Mouse (Mus musculus) heart, embryonic 15.5 days (tissue): ENCODE measurements around the gene Tmem265. TPM values are rescaled to one million over a fixed set of nuclear protein-coding genes. Genes with fewer than 3 reads are reported as not detected.
A peak's percentile ranks its signal among the peaks of the same experiment; 100 is the strongest.

Experiments used
- ATAC-seq: fragments of 200-750 bp; cut with Nextera tagmentation; replicated peaks from 2 replicates; pipeline ENCODE4 v1.8.0; 2017; ENCODE audit warnings: low read depth, moderate TSS enrichment; ENCODE audit not compliant: insufficient number of reproducible peaks, insufficient read depth, low FRiP score
- H3K27ac ChIP-seq: fragments of 300-500 bp; sonication (generic); 2 replicates; pipeline ENCODE4 v1.5.1; 2015; ENCODE audit warnings: mild to moderate bottlenecking, inconsistent platforms
- H3K27me3 ChIP-seq: fragments of 300-500 bp; sonication (generic); 2 replicates; pipeline ENCODE4 v1.6.1; 2015; ENCODE audit warnings: inconsistent platforms
- H3K36me3 ChIP-seq: fragments of 300-500 bp; sonication (generic); 2 replicates; pipeline ENCODE4 v1.6.1; 2015; ENCODE audit warnings: mild to moderate bottlenecking, inconsistent platforms
- H3K4me1 ChIP-seq: fragments of 300-500 bp; sonication (generic); replicated peaks from 2 replicates; pipeline ENCODE4 v1.6.1; 2015; ENCODE audit warnings: inconsistent platforms
- H3K4me2 ChIP-seq: fragments of 300-500 bp; sonication (generic); 2 replicates; pipeline ENCODE4 v1.6.1; 2015; ENCODE audit warnings: inconsistent platforms, mild to moderate bottlenecking, moderate library complexity
- H3K4me3 ChIP-seq: fragments of 300-500 bp; sonication (generic); 2 replicates; pipeline ENCODE4 v1.5.1; 2015; ENCODE audit warnings: mild to moderate bottlenecking, inconsistent platforms
- H3K9ac ChIP-seq: fragments of 300-500 bp; sonication (generic); 2 replicates; pipeline ENCODE4 v1.6.1; 2015; ENCODE audit warnings: mild to moderate bottlenecking, inconsistent platforms
- H3K9me3 ChIP-seq: fragments of 300-500 bp; sonication (generic); replicated peaks from 2 replicates; pipeline ENCODE4 v1.6.1; 2016; ENCODE audit warnings: inconsistent platforms
- WGBS: fragments of 180-500 bp; shearing (Covaris S2); methylation state at CpG from one replicate; pipeline ENCODE4 v1.1.7; 2015; ENCODE audit warnings: mixed read lengths; 5-methylcytosine and 5-hydroxymethylcytosine counted together
- polyA plus RNA-seq: library from polyadenylated mRNA; unstranded; fragments of >200 nt; fragmentation: Nextera tagmentation; extraction: Ambion mirVana; gene quantifications from 2 replicates; pipeline ENCODE4 v1.2.1, GENCODE M21; 2015

Gene Tmem265
- polyA plus RNA-seq, 1 experiment from 2014 or later: 2.9 TPM

DNA sequence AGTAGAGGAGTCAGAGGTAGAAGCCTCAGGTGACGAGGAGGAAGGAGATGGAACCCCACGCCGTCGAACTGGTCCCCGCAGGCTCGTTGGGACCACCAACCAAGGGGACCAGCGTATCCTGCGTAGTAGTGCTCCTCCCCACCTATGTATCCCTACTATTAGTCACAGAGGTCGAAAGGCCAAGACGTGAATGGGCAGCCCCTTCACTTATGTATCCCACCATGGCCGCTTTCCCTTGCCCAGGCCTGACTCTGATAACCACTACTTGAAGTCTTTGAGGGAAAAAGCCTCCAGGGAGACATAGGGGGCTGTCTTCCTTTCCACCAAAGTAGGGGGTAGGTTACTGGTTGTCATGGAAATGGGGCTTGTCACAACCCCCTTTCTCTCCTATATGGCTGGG, 610 bp upstream of the Tmem265 start:
- no peaks in the 10 kb centered on the region for H3K27me3 ChIP-seq
- H3K27ac ChIP-seq: no peak overlapping the region
- H3K4me1 ChIP-seq: peaks cover 13% of the 10 kb centered on the region
- 93% methylated on average over 11 of the region's 11 CpGs for WGBS
- H3K4me2 ChIP-seq: no peak overlapping the region
- no peak overlapping the region for H3K4me3 ChIP-seq
- no peak overlapping the region for H3K9ac ChIP-seq
- ATAC-seq: no peak
- H3K36me3 ChIP-seq: peaks cover 69% of the 10 kb centered on the region
- H3K9me3 ChIP-seq: no peaks in the 10 kb centered on the region

DNA sequence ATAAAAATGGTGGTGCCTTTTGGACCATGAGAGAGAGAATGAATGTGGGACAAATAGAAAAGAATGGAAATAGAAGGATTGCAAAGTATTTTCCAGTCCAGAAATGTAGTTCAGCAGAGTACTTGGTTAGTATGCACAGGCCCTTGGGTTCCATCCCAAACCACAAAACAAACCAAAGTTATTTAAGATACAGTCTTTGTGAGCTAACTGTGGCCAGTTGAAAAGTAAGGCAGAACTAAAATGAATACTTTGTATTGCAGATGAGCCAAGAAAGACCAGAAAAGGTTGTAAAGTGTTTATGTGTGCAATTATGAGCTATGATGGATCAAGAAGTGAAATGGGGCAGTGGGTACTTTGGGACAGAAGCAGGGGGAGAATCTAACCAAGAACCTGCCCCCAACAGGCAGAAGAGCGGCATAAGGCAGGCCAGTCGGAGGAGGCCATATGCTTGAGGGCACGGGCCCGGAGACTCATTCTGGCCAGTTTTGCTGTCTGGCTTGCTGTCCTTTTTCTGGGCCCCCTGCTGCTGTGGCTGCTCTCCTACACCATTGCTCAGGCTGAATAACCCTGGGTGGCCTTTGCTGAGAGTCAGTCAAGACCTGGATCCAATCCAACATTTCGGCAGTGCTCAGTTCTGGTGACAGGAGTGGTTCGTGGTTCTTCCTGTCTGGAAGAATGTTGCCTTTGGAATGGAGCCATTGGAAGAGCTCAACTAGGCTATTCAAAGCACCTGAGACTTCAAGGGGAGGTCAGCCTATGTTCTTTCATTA, 3.4 kb downstream of the Tmem265 start:
- Histone ChIP-seq H3K4me2 (no peak overlapping the region), H3K4me3 (no peak overlapping the region), H3K9ac (no peak overlapping the region), H3K27me3 (no peaks in the 10 kb centered on the region), H3K4me1 (peaks cover 13% of the 10 kb centered on the region), H3K27ac (peak overlapping the region; percentile 31), H3K9me3 (no peaks in the 10 kb centered on the region), H3K36me3 (peaks cover 54% of the 10 kb centered on the region)
- peak; percentile 81 for ATAC-seq
- WGBS: 60% methylated on average over 6 of the region's 6 CpGs

DNA sequence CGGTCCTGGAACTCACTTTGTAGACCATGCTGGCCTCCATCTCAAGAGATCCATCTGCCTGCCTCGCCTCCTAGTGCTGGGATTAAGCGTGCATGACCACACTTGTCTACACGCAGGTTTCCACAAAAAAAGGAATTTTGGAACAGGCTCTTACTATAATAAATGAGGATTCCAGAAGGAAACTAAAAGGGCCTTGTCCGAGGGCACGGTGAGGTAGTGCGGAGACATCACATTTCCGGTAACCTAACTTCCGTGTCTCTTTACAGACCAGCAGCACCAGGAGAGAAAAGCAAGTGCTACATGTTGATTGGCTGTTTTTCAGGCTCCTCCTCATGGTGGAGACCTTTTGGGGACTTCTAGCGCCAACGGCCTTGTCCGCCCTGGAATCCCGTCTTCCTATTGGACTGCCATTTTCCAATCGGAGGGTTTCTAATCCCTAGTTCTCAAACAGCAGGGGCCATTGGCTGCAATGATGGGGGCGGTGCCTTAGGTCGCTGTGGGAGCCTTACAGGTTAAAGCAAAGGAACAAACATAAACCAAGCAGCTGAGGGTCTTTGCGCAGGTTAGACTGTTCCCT, 11.8 kb downstream of the Tmem265 start, which contains the start of gene Phkg2:
Gene Phkg2, plus strand, starts transcription at position 446 of the 577 bp plus-strand sequence.
- Histone ChIP-seq H3K9ac (peak within 1 kb of the TSS; percentile 77), H3K4me3 (peak within 1 kb of the TSS; percentile 79), H3K9me3 (no peaks in the 10 kb centered on the region), H3K4me1 (peaks cover 22% of the 10 kb centered on the region), H3K36me3 (peaks cover 19% of the 10 kb centered on the region), H3K27me3 (no peaks in the 10 kb centered on the region), H3K27ac (peak within 1 kb of the TSS; percentile 78), H3K4me2 (peak within 1 kb of the TSS; percentile 85)
- peak; percentile 96 for ATAC-seq
- WGBS: under 1% methylated on average over 17 of the region's 17 CpGs

DNA sequence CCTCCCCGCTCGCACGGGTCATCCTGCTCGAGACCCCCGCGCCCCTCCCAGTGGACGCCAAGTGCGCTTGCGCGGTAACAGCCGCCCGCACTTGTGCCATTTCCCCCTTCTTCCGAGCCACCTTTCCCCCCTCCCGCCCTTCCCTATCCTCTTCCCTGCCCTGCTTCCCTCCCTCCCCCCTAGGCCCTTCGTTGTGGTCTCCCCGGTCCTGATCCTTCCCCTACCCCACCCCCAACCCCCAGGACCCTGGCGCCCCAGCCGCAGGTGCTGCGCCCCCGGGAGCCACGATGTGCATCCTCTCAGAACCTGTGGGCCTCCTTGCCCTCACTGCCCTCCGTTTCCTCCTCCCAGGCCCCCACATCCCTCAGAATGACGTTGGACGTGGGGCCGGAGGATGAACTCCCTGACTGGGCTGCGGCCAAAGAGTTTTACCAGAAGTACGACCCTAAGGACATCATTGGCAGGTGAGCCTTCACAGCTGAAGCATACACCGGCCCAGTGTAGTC, 12.4 kb downstream of the Tmem265 start:
- Histone ChIP-seq H3K9me3 (no peaks in the 10 kb centered on the region), H3K4me2 (peak overlapping the region; percentile 85), H3K27me3 (no peaks in the 10 kb centered on the region), H3K4me1 (peaks cover 22% of the 10 kb centered on the region), H3K9ac (peak overlapping the region; percentile 77), H3K4me3 (peak overlapping the region; percentile 79), H3K36me3 (peaks cover 24% of the 10 kb centered on the region), H3K27ac (peak overlapping the region; percentile 78)
- WGBS: under 1% methylated on average over 25 of the region's 28 CpGs
- ATAC-seq: peak; percentile 47

DNA sequence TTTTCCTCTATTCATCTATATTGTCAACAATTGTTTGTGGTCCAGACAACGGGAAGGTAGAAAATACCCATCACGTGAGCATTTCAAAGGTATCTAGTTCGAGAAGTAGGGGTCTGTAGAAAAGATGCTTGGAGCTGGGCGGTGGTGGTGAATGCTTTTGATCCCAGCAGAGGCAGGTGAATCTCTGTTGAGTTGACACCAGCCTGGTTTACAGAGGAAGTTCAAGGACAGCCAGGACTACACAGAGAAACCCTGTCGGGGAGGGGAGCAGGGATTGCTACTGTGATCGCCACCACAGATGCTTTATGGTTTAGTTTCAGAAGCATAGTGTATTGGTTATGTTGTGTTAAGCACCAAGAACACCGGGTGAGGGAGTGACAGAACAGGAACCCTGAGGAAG, 12.9 kb downstream of the Tmem265 start:
- Histone ChIP-seq H3K27ac (no peak overlapping the region), H3K9me3 (no peaks in the 10 kb centered on the region), H3K4me1 (peaks cover 22% of the 10 kb centered on the region), H3K4me3 (peak overlapping the region; percentile 79), H3K9ac (peak overlapping the region; percentile 77), H3K27me3 (no peaks in the 10 kb centered on the region), H3K36me3 (peaks cover 23% of the 10 kb centered on the region), H3K4me2 (peak overlapping the region; percentile 85)
- WGBS: 18% methylated on average over 7 of the region's 7 CpGs
- no peak for ATAC-seq

DNA sequence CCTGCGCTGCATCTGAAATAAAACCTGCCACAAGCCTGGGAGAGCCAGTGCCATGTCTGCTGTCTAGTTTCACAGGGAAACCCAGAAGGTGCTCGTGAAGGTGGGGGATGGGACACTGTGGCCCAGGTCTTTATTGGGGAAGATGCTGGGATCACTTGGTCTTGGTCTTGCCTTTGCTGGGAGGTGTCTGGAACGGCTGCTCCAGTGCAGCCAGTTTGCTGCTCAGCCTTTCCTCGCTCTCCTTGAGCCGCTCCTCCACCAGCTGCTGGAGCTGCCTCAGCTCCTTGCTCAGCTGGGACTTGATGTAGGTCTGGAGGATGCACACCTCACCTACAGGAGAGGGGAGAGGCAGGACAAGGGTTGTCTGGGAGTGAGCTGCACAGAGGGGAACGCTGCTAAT, 22.1 kb downstream of the Tmem265 start:
- WGBS: 89% methylated on average over 6 of the region's 6 CpGs
- peaks cover 60% of the 10 kb centered on the region for H3K36me3 ChIP-seq
- H3K9ac ChIP-seq: no peak overlapping the region
- no peak overlapping the region for H3K4me2 ChIP-seq
- no peak overlapping the region for H3K4me3 ChIP-seq
- peaks cover 10% of the 10 kb centered on the region for H3K4me1 ChIP-seq
- H3K9me3 ChIP-seq: no peaks in the 10 kb centered on the region
- no peak overlapping the region for H3K27ac ChIP-seq
- no peaks in the 10 kb centered on the region for H3K27me3 ChIP-seq
- no peak for ATAC-seq

DNA sequence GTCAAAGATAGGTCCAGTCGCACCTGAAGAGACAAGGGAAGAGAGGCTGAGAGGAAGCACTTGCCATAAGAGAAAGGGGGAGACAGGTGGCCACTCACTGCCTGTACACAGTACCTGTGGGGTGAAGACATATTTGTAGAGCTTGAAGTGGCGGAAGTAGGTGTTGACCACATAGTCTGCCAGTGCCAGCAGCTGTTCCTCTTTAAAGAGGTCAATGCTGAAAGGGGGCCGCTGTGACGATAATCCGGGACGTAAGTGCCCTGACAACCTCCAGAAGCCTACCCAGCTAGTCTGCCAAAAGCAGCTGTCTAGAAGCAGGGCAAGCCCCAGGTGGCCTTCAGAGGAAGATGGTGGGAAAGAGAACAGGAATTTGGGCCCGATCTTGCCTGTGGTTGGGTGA, 23.8 kb downstream of the Tmem265 start:
- Histone ChIP-seq H3K27me3 (no peaks in the 10 kb centered on the region), H3K4me1 (peaks cover 18% of the 10 kb centered on the region), H3K27ac (no peak overlapping the region), H3K9ac (no peak overlapping the region), H3K9me3 (no peaks in the 10 kb centered on the region), H3K36me3 (peaks cover 51% of the 10 kb centered on the region), H3K4me3 (no peak overlapping the region), H3K4me2 (no peak overlapping the region)
- ATAC-seq: no peak
- 81% methylated on average over 7 of the region's 7 CpGs for WGBS

DNA sequence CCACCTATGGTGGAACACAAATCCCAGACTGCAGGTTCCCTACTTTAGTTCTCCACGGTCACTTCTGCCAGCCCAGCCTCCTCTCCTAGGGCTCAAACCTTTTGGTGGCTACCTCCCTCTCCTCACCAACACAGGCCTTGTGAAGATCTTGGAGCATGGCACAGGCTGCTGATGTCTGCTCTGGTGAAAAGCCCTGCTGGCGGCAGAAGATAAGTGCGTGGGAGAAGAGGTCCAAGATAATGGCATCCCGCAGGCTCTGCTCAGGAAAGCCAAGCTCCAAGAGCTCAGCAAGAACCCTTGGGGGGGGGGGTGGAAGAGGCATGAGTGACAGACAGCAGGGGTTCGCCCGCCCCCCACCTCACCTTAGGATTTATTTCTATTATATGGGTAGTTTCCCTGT, 25.0 kb downstream of the Tmem265 start:
- H3K27ac ChIP-seq: no peak overlapping the region
- no peaks in the 10 kb centered on the region for H3K9me3 ChIP-seq
- peaks cover 51% of the 10 kb centered on the region for H3K36me3 ChIP-seq
- 80% methylated on average over 6 of the region's 6 CpGs for WGBS
- no peak overlapping the region for H3K4me3 ChIP-seq
- no peak overlapping the region for H3K9ac ChIP-seq
- H3K27me3 ChIP-seq: no peaks in the 10 kb centered on the region
- peaks cover 22% of the 10 kb centered on the region for H3K4me1 ChIP-seq
- H3K4me2 ChIP-seq: no peak overlapping the region
- ATAC-seq: no peak

DNA sequence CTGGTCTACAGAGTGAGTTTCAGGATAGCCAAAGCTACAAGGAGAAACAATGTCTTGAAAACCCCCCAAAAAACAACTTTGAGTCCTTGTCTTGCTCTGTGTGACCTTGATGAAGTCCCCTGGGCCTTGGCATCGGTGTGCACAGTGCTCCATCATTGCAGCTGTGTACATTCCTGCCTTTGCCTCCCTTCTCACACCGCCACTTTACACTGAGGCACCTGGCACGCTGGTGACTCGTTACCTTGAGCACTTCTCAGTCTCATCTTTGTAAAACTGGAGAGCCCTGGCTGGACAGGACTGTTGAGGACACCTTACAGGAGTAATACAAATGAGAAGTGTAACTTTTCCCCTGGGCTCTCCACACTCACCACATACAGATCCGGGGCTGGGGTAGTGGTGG, 26.0 kb downstream of the Tmem265 start:
- no peaks in the 10 kb centered on the region for H3K9me3 ChIP-seq
- peak overlapping the region; percentile 86; the same call in 1 of the 2 replicates for H3K27ac ChIP-seq
- peak overlapping the region; percentile 96 for H3K4me2 ChIP-seq
- H3K4me3 ChIP-seq: peak overlapping the region; percentile 81
- peak overlapping the region; percentile 68 for H3K9ac ChIP-seq
- H3K4me1 ChIP-seq: peaks cover 27% of the 10 kb centered on the region
- peaks cover 51% of the 10 kb centered on the region for H3K36me3 ChIP-seq
- no peaks in the 10 kb centered on the region for H3K27me3 ChIP-seq
- WGBS: 65% methylated on average over 5 of the region's 5 CpGs
- ATAC-seq: no peak

DNA sequence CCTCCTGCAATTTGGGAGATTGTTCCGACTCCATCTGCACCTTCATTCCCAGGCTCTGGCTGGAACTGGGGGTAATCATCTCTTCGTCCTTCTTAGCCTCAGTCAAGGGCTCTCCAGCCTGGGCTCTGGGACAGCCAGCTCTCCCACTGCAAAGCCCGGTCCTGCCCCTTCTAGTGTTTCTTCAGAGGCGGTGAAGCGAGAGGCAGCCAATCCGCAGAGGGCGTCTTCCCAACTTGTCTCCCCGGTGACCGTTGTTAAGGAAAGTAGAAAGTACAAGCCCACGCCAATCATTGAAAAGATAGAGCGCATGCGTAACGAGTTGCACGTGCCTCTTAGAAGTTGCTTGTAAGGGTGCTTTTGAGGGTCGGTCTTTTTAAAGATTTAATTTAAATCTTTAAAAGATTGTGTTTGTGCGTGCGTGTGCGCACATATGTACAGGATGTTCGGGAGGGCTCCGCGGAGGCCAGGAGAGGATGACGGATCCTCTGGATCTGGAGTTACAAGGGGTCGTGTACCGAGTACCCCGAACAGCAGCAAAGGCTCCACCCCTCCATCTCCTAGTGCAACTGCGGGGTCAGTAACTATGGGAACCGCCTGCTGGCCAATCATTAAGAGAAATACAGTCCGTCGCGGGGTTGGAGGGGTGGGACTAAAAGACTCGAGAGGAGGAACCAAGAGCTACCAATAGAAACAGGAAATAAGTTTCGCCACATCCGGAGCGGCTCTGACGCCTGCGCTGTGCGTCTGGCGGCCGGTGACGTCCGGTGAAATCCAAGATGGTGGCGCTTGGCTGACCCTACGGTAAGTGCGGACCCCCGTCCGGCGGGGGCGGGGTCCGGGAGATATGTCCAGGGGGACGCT, 27.1 kb downstream of the Tmem265 start, which contains the start of the genes Ccdc189 and Rnf40:
Gene Ccdc189, minus strand, starts transcription at position 585 of the 861 bp plus-strand sequence.
Gene Rnf40, plus strand, starts transcription at position 757 of the 861 bp plus-strand sequence.
- H3K27me3 ChIP-seq: no peaks in the 10 kb centered on the region
- ATAC-seq: peak; percentile 95
- H3K4me3 ChIP-seq: peak within 1 kb of the TSS; percentile 81
- H3K9ac ChIP-seq: peak within 1 kb of the TSS; percentile 86
- peaks cover 51% of the 10 kb centered on the region for H3K36me3 ChIP-seq
- H3K9me3 ChIP-seq: no peaks in the 10 kb centered on the region
- H3K4me2 ChIP-seq: peak within 1 kb of the TSS; percentile 96
- H3K27ac ChIP-seq: peak within 1 kb of the TSS; percentile 86
- WGBS: under 1% methylated on average over 50 of the region's 50 CpGs
- peaks cover 27% of the 10 kb centered on the region for H3K4me1 ChIP-seq

DNA sequence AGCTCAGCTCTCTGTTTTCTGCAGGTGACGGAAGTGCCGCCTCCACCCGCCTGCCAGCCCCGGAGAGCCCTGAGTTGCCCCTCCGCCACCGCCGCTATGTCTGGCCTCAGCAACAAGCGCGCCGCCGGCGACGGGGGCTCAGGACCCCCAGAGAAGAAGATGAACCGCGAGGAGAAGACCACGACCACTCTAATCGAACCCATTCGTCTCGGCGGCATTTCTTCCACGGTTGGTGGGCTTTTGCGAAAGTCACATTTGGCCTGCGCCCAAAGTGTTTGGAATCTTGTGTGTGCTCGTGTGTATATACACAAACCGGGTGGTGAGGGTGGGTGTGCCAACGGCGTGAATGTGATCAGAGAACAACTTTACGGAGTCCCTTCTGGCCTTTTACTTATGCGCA, 27.7 kb downstream of the Tmem265 start:
- Histone ChIP-seq H3K9me3 (no peaks in the 10 kb centered on the region), H3K4me3 (peak overlapping the region; percentile 81), H3K4me1 (peaks cover 27% of the 10 kb centered on the region), H3K27me3 (no peaks in the 10 kb centered on the region), H3K36me3 (peaks cover 51% of the 10 kb centered on the region), H3K9ac (peak overlapping the region; percentile 86), H3K27ac (peak overlapping the region; percentile 68), H3K4me2 (peak overlapping the region; percentile 96)
- ATAC-seq: no peak; the same call in 1 of the 2 replicates
- 5% methylated on average over 29 of the region's 29 CpGs for WGBS
